Mouse (Mus musculus): ENCODE results near the gene Olfr1251. TPM values are rescaled to one million over a fixed set of nuclear protein-coding genes. Genes with fewer than 3 reads are reported as not detected.
"Not testable (repeated sequence)": the region's sequence is repeated elsewhere in the genome, so short reads cannot be mapped to it uniquely, and the experiment has no call there.

Olfr1251 gene
- total RNA-seq (2021): not detected
- long read RNA-seq, experiment 1: 0 reads
- long read RNA-seq, experiment 2: 0 reads

- intact Hi-C loops (cut with DNase I): no loop called here
- no peak for DNase-seq
Observed at GRCm38 (mm10) chr2:89671836-89672235, at the start of gene Olfr1251. Olfr1251 (minus strand) TSS chr2:89671936.

GRCm38 (mm10) chr2:89691980-89692379 lies 20.2 kb upstream of the Olfr1251 start:
- intact Hi-C loops (cut with DNase I): no loop called here

GRCm38 (mm10) chr2:89661367-89661766 lies 10.4 kb downstream of the Olfr1251 start, which contains the start of gene Olfr1250:
Olfr1250 (minus strand) TSS chr2:89661467.
- intact Hi-C loops (cut with DNase I): no loop called here

More at GRCm38 (mm10) chr2:89691980-89692379, 20.2 kb upstream of the Olfr1251 start:
- DNase-seq: no peak

GRCm38 (mm10) chr2:89634883-89635282 lies 36.9 kb downstream of the Olfr1251 start, which contains the start of gene Olfr1249:
Olfr1249 (minus strand) TSS chr2:89634983.
- no peak for DNase-seq
- intact Hi-C loops (cut with DNase I): no loop called here

More at GRCm38 (mm10) chr2:89661367-89661766, 10.4 kb downstream of the Olfr1251 start, which contains the start of gene Olfr1250:
- no peak for DNase-seq

GRCm38 (mm10) chr2:89618145-89618544 lies 53.6 kb downstream of the Olfr1251 start, which contains the start of gene Olfr1248:
Olfr1248 (minus strand) TSS chr2:89618245.
- DNase-seq: not testable (repeated sequence)

More at GRCm38 (mm10) chr2:89618145-89618544, 53.6 kb downstream of the Olfr1251 start, which contains the start of gene Olfr1248:
- intact Hi-C loops (cut with DNase I): not testable (repeated sequence)

Other genes starting within 250 kb of the Olfr1251 start
- not detected for gene Olfr1240, start 228.9 kb downstream of the Olfr1251 start, total RNA-seq (2021)
- not detected for gene Olfr1241, start 184.8 kb downstream of the Olfr1251 start, total RNA-seq (2021)
- not detected for gene Olfr1242, start 173.6 kb downstream of the Olfr1251 start, total RNA-seq (2021)
- not detected for gene Olfr1243, start 140.4 kb downstream of the Olfr1251 start, total RNA-seq (2021)
- not detected for gene Olfr1245, start 93.5 kb downstream of the Olfr1251 start, total RNA-seq (2021)
- not detected for gene Olfr1246, start 78.8 kb downstream of the Olfr1251 start, total RNA-seq (2021)
- not detected for gene Olfr1247, start 57.8 kb downstream of the Olfr1251 start, total RNA-seq (2021)
- gene Olfr1248, start 53.7 kb downstream of the Olfr1251 start, total RNA-seq (2021): not detected
- not detected for gene Olfr1249, start 37.0 kb downstream of the Olfr1251 start, total RNA-seq (2021)
- not detected for gene Olfr1250, start 10.5 kb downstream of the Olfr1251 start, total RNA-seq (2021)
- not detected for gene Olfr1252, start 53.1 kb upstream of the Olfr1251 start, total RNA-seq (2021)
- not detected for gene Olfr1253, start 85.2 kb upstream of the Olfr1251 start, total RNA-seq (2021)
- not detected for gene Olfr1254, start 121.7 kb upstream of the Olfr1251 start, total RNA-seq (2021)
- gene Olfr1255, start 140.1 kb upstream of the Olfr1251 start, total RNA-seq (2021): not detected
- not detected for gene Olfr1256, start 169.6 kb upstream of the Olfr1251 start, total RNA-seq (2021)
- not detected for gene Olfr48, start 176.3 kb upstream of the Olfr1251 start, total RNA-seq (2021)
- not detected for gene Olfr1257, start 206.5 kb upstream of the Olfr1251 start, total RNA-seq (2021)